Mouse (Mus musculus) lung, postnatal 0 days (tissue): ENCODE results near the gene B2m. TPM values are rescaled to one million over a fixed set of nuclear protein-coding genes. Genes with fewer than 3 reads are reported as not detected.
A peak's percentile ranks its signal among the peaks of the same experiment; 100 is the strongest.

Experiments
- ATAC-seq: fragments of 200-750 bp; cut with Nextera tagmentation; 2 replicates; pipeline ENCODE4 v1.8.0; 2017; ENCODE audit warnings: moderate library complexity
- DNase-seq: peaks from one replicate; pipeline ENCODE4 v3.0.0-alpha.2; 2016; ENCODE audit warnings: low spot score
- H3K27ac ChIP-seq: fragments of 300-500 bp; sonication (generic); 2 replicates; pipeline ENCODE4 v1.5.1; 2014; ENCODE audit warnings: antibody characterized with exemption, mild to moderate bottlenecking, low read length, mixed read lengths
- H3K27me3 ChIP-seq: fragments of 300-500 bp; sonication (generic); replicated peaks from 2 replicates; pipeline ENCODE4 v1.6.1; 2014; ENCODE audit warnings: low read length, mixed read lengths; ENCODE audit not compliant: insufficient read depth
- H3K36me3 ChIP-seq: fragments of 300-500 bp; sonication (generic); 2 replicates; pipeline ENCODE4 v1.6.1; 2014; ENCODE audit warnings: low read length, mixed read lengths; ENCODE audit not compliant: insufficient read depth
- H3K4me1 ChIP-seq: fragments of 300-500 bp; sonication (generic); 2 replicates; pipeline ENCODE4 v1.6.1; 2014; ENCODE audit warnings: antibody characterized with exemption, low read depth, low read length, mixed read lengths; ENCODE audit not compliant: insufficient read depth
- H3K4me2 ChIP-seq: fragments of 300-500 bp; sonication (generic); replicated peaks from 2 replicates; pipeline ENCODE4 v1.6.1; 2014; ENCODE audit warnings: low read depth, mild to moderate bottlenecking, low read length, moderate library complexity, mixed read lengths
- H3K4me3 ChIP-seq: fragments of 300-500 bp; sonication (generic); 2 replicates; pipeline ENCODE4 v1.5.1; 2014; ENCODE audit warnings: low read depth, low read length
- H3K9ac ChIP-seq: fragments of 300-500 bp; sonication (generic); replicated peaks from 2 replicates; pipeline ENCODE4 v1.6.1; 2014; ENCODE audit warnings: low read depth, mild to moderate bottlenecking
- H3K9me3 ChIP-seq: fragments of 300-500 bp; sonication (generic); 2 replicates; pipeline ENCODE4 v1.6.1; 2016; ENCODE audit warnings: low read length, mixed read lengths
- CTCF ChIP-seq: IDR thresholded peaks from 2 replicates; pipeline ENCODE4 v1.5.1; 2016; ENCODE audit warnings: antibody characterized with exemption, mild to moderate bottlenecking
- EP300 ChIP-seq: IDR thresholded peaks from 2 replicates; pipeline ENCODE4 v1.6.1; 2016; ENCODE audit warnings: antibody characterized with exemption, mild to moderate bottlenecking, control low read depth
- WGBS: fragments of 180-500 bp; shearing (Covaris S2); extraction: QIAGEN DNeasy Blood & Tissue Kit; methylation state at CpG from one replicate; pipeline ENCODE4 v1.1.7; 2014; 5-methylcytosine and 5-hydroxymethylcytosine counted together
- polyA plus RNA-seq: library from polyadenylated mRNA; unstranded; fragments of >200 nt; fragmentation: Nextera tagmentation; extraction: Ambion mirVana; gene quantifications from 2 replicates; pipeline ENCODE4 v1.2.1, GENCODE M21; 2015

The B2m gene
- polyA plus RNA-seq, 1 experiment from 2014 or later: 745 TPM

DNA sequence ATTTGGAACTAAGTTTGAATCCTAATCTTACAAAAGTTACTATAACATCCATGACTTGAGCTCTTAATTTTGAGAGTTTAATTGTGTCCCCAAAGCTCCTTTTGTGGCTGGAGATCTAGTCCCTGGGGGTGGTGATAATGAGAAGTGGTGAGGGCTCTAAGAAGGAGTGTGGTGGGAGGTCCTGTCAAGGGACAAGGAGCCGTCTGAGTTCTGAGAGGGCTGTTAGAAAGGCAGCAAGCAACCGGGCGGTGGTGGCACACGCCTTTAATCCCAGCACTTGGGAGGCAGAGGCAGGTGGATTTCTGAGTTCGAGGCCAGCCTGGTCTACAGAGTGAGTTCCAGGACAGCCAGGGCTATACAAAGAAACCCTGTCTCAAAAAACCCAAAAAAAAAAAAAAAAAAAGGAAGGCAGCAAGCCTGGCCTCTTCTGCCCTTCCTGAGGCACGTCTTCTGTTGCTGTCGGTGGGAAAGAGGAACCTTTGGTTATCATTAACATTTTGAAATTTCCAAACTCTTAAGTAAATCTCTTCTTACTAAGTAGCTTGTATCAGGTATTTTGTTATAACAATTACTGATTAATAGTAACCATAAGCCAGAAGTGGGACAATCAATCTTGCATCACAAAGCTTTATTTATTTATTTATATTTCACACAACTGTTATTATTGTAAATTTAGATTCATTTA, 6.3 kb downstream of the B2m start:
- WGBS: 73% methylated on average over 6 of the region's 7 CpGs
- ATAC-seq (no peak), DNase-seq (no peak)
- H3K27ac ChIP-seq: no peak overlapping the region
- H3K36me3 ChIP-seq: peaks cover 3% of the 10 kb centered on the region; the same call in 1 of the 2 replicates
- no peak overlapping the region for H3K4me2 ChIP-seq
- H3K27me3 ChIP-seq: no peaks in the 10 kb centered on the region
- H3K9me3 ChIP-seq: no peaks in the 10 kb centered on the region
- no peak overlapping the region for H3K9ac ChIP-seq
- no peak overlapping the region for H3K4me3 ChIP-seq
- TF ChIP-seq EP300 (no peak), CTCF (no peak)
- H3K4me1 ChIP-seq: no peaks in the 10 kb centered on the region; the same call in 1 of the 2 replicates

DNA sequence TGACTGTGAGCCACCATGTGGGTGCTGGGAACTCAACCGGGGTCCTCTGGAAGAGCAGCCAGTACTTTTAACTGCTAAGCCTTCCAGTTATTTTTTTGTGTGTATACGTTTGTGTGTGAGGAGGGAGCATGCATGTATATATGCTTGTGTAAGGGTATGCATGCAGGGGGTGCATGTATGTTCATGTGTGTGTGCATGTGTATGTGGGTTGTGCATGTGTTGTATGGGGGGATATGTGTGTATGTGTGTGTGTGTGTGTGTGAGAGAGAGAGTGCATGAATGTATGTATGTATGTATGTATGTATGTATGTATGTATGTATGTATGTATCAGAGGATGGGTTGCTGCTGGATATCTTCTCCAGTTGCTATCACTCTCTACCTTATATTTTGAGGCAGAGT, 7.0 kb downstream of the B2m start:
- H3K27ac ChIP-seq: no peak overlapping the region
- no peaks in the 10 kb centered on the region for H3K4me1 ChIP-seq
- DNase-seq (no peak), ATAC-seq (no peak)
- WGBS: 91% methylated on average over 2 of the region's 2 CpGs
- no peak overlapping the region for H3K4me3 ChIP-seq
- H3K36me3 ChIP-seq: peaks cover 3% of the 10 kb centered on the region; the same call in 1 of the 2 replicates
- TF ChIP-seq CTCF (no peak), EP300 (no peak)
- H3K9ac ChIP-seq: no peak overlapping the region
- no peak overlapping the region for H3K4me2 ChIP-seq
- H3K9me3 ChIP-seq: no peaks in the 10 kb centered on the region
- no peaks in the 10 kb centered on the region for H3K27me3 ChIP-seq

DNA sequence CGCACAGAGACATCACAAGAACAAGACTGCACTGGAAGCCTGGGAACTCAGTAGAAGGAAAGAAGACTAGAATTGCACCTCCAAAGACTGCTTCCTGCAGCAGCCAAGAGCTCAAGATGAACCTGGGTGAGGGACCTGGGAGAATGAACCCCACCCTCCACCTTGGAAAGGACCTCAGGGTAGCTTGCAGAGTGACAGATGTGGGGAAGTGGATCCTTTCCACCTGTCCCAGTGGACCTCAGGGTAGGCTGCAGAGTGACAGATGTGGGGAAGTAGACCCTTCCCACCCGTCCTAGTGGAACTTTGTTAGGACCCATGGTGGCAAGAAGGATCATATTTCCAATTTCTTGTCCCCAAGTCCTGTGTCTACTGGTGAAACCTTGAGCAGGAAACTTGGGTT, 7.8 kb downstream of the B2m start:
- 80% methylated on average over 2 of the region's 2 CpGs for WGBS
- H3K4me1 ChIP-seq: no peaks in the 10 kb centered on the region

DNA sequence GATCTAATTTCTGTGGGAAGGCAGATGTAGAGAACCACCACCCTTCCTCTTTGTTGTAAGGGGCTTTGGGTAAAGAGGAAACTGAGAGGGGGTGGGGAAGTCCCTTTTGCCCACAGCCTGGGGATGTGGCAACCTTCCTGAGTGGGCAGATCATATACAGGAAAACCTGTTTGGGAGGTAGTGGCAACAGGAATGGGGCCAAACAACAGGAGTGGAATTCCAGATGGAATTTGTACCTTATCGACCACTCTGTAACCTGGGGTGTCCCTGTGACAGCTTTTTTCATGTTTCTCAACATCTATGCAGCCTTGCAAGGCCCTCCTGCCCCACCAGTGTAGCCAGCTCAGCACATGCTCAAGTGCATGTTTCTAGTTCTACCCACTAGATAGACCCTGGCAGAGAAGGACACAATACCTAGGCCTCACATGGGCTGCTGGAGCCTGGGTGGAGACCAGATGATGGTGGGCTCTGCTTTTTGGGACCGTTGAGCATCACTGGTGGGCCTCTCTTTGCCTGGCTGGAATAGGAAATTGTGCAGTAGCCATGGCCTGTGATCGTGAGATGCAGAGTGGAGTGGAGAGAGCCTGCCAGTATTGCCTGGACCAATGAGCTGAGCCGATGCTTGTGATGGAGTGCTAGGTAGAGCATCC, 8.7 kb downstream of the B2m start:
- H3K4me1 ChIP-seq: no peaks in the 10 kb centered on the region
- no peaks in the 10 kb centered on the region for H3K9me3 ChIP-seq
- no peak overlapping the region for H3K27ac ChIP-seq
- no peak overlapping the region for H3K4me3 ChIP-seq
- no peak for TF ChIP-seq EP300
- no peak for TF ChIP-seq CTCF
- ATAC-seq (no peak), DNase-seq (peak; percentile 38)
- H3K9ac ChIP-seq: no peak overlapping the region
- no peak overlapping the region for H3K4me2 ChIP-seq
- H3K36me3 ChIP-seq: peaks cover 3% of the 10 kb centered on the region; the same call in 1 of the 2 replicates
- no peaks in the 10 kb centered on the region for H3K27me3 ChIP-seq
- 73% methylated on average over 4 of the region's 4 CpGs for WGBS

More for the DNA sequence above, 7.8 kb downstream of the B2m start:
- H3K27me3 ChIP-seq: no peaks in the 10 kb centered on the region
- H3K4me2 ChIP-seq: no peak overlapping the region
- TF ChIP-seq CTCF: no peak
- no peak overlapping the region for H3K27ac ChIP-seq
- peaks cover 3% of the 10 kb centered on the region; the same call in 1 of the 2 replicates for H3K36me3 ChIP-seq
- ATAC-seq (no peak), DNase-seq (no peak)
- no peaks in the 10 kb centered on the region for H3K9me3 ChIP-seq
- H3K4me3 ChIP-seq: no peak overlapping the region
- H3K9ac ChIP-seq: no peak overlapping the region

DNA sequence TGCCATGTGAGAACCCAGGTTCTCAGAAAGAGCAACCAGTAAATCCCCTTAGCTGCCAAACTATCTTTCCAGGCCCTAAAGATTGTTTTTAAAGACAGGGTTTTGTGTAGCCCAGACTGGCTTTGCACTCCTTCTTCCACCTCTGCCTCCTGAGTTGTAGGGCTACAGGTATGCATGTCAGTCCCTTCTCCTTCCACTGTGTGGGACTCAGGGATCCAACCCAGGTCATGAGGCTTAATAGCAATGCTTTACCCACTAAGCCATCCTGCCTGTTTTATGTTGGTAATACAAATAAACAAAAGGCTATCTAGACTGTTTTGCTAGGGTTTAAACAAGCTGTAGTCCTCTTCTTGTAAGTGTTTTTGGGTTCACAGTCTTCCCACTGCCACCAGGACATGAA, 10.1 kb downstream of the B2m start:
- Histone ChIP-seq H3K27ac (no peak overlapping the region), H3K4me3 (no peak overlapping the region), H3K9ac (no peak overlapping the region), H3K4me1 (no peaks in the 10 kb centered on the region), H3K27me3 (no peaks in the 10 kb centered on the region), H3K9me3 (no peaks in the 10 kb centered on the region), H3K36me3 (0 out of 2 replicates have a peak, but pooled peaks cover 3% of the 10 kb centered on the region), H3K4me2 (no peak overlapping the region)
- no peak for DNase-seq
- ATAC-seq: no peak
- TF ChIP-seq EP300 (no peak), CTCF (no peak)

DNA sequence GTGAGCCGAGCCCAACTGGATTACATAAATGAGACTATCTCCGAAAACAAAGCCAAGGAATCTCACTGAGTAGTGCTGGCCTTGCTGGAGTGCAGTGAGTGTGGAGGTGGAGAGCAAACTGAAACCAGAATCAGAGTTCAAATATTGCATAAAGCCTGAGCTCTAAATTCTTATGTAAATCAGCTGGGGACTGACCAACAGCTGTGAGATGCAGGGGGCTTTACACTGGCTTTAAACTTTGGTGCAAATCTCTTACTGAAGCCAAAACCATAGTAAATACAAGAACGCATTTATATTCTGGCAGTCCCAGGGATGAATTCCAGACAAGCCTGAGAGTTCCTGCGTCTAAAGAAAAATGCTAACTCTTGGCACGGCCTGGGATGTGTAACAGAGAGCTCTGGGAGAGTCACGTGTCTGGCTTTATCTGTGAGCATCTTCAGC, 10.9 kb downstream of the B2m start:
- DNase-seq: peak; percentile 61
- H3K27ac ChIP-seq: no peak overlapping the region
- ATAC-seq: peak; percentile 43

More for the DNA sequence above, 10.9 kb downstream of the B2m start:
- H3K4me1 ChIP-seq: no peaks in the 10 kb centered on the region
- 25% methylated on average over 6 of the region's 6 CpGs for WGBS
- TF ChIP-seq CTCF (no peak), EP300 (no peak)
- no peak overlapping the region for H3K9ac ChIP-seq
- H3K4me3 ChIP-seq: no peak overlapping the region
- no peaks in the 10 kb centered on the region for H3K9me3 ChIP-seq
- H3K27me3 ChIP-seq: no peaks in the 10 kb centered on the region
- H3K36me3 ChIP-seq: 0 out of 2 replicates have a peak, but pooled peaks cover 3% of the 10 kb centered on the region
- no peak overlapping the region for H3K4me2 ChIP-seq
